Mouse (Mus musculus) hindbrain, embryonic 10.5 days (tissue): ENCODE results near the gene Fam120a. TPM values are rescaled to one million over a fixed set of nuclear protein-coding genes. Genes with fewer than 3 reads are reported as not detected.

Source experiments
- DNase-seq: peaks from one replicate; pipeline ENCODE4 v3.0.0-alpha.2; 2017; ENCODE audit warnings: low spot score
- H3K27ac ChIP-seq: fragments of 300-500 bp; sonication (generic); 2 replicates; pipeline ENCODE4 v1.5.1; 2016; ENCODE audit warnings: mild to moderate bottlenecking, moderate library complexity
- H3K27me3 ChIP-seq: fragments of 300-500 bp; sonication (generic); 2 replicates; pipeline ENCODE4 v1.6.1; 2016; ENCODE audit warnings: mild to moderate bottlenecking; ENCODE audit not compliant: poor library complexity, insufficient read depth, severe bottlenecking
- H3K36me3 ChIP-seq: fragments of 300-500 bp; sonication (generic); 2 replicates; pipeline ENCODE4 v1.6.1; 2016; ENCODE audit warnings: mild to moderate bottlenecking, moderate library complexity
- H3K4me1 ChIP-seq: fragments of 300-500 bp; sonication (generic); replicated peaks from 2 replicates; pipeline ENCODE4 v1.6.1; 2016; ENCODE audit warnings: mild to moderate bottlenecking
- H3K4me3 ChIP-seq: fragments of 300-500 bp; sonication (generic); 2 replicates; pipeline ENCODE4 v1.5.1; 2016; ENCODE audit warnings: mild to moderate bottlenecking, moderate library complexity
- H3K9me3 ChIP-seq: fragments of 300-500 bp; sonication (generic); 2 replicates; pipeline ENCODE4 v1.6.1; 2016; ENCODE audit warnings: mild to moderate bottlenecking, moderate library complexity
- WGBS: fragments of 180-500 bp; shearing (Covaris S2); methylation state at CpG from one replicate; pipeline ENCODE4 v1.1.7; 2016; 5-methylcytosine and 5-hydroxymethylcytosine counted together
- polyA plus RNA-seq: library from polyadenylated mRNA; unstranded; fragments of >200 nt; fragmentation: Nextera tagmentation; extraction: Ambion mirVana; gene quantifications from 2 replicates; pipeline ENCODE4 v1.2.1, GENCODE M21; 2016

Gene Fam120a
- polyA plus RNA-seq, 1 experiment from 2014 or later, result 11.9 TPM

DNA sequence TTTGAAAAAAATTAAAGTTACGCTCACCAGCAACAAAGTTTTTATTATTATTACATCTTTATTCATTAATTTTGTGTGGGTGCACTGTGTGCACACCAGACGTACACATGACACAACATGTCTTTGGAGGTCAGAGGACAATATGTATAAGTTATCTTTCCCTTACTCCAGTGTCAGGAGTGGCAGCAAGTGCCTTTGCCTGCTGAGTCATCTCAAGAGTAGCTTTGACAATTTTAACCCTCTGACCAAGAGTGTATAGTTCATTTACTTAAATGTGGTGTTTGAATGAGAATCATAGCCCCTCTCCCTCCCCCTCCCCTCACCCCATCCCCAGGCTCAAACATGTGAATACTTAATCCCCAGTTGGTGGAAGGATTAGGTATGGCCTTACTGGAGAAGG is 40.2 kb downstream of the Fam120a start:
- Histone ChIP-seq H3K36me3 (peaks cover 75% of the 10 kb centered on the region), H3K27ac (no peak overlapping the region), H3K4me3 (no peak overlapping the region), H3K9me3 (no peaks in the 10 kb centered on the region), H3K4me1 (no peaks in the 10 kb centered on the region), H3K27me3 (no peaks in the 10 kb centered on the region)
- 92% methylated on average over 2 of the region's 2 CpGs for WGBS
- no peak for DNase-seq

GRCm38 (mm10) chr13:48922712-48923111 is 45.1 kb downstream of the Fam120a start:
- Histone ChIP-seq H3K27ac (no peak overlapping the region), H3K4me1 (no peaks in the 10 kb centered on the region), H3K36me3 (peaks cover 71% of the 10 kb centered on the region), H3K9me3 (no peaks in the 10 kb centered on the region), H3K27me3 (no peaks in the 10 kb centered on the region), H3K4me3 (no peak overlapping the region)
- WGBS, result 85% methylated on average over 2 of the region's 2 CpGs
- DNase-seq, result no peak

GRCm38 (mm10) chr13:48921256-48921655 is 46.6 kb downstream of the Fam120a start:
- H3K27me3 ChIP-seq, result no peaks in the 10 kb centered on the region
- no peak overlapping the region for H3K27ac ChIP-seq
- H3K9me3 ChIP-seq, result no peaks in the 10 kb centered on the region
- H3K36me3 ChIP-seq, result peaks cover 71% of the 10 kb centered on the region
- WGBS, result 93% methylated on average over 1 of the region's 1 CpGs
- DNase-seq, result no peak
- no peaks in the 10 kb centered on the region for H3K4me1 ChIP-seq
- H3K4me3 ChIP-seq, result no peak overlapping the region

- H3K27ac ChIP-seq, result no peak overlapping the region
- H3K9me3 ChIP-seq, result no peaks in the 10 kb centered on the region
- 94% methylated on average over 7 of the region's 7 CpGs for WGBS
- no peak for DNase-seq
- peaks cover 82% of the 10 kb centered on the region for H3K36me3 ChIP-seq
- H3K4me3 ChIP-seq, result no peak overlapping the region
- H3K4me1 ChIP-seq, result no peaks in the 10 kb centered on the region
- H3K27me3 ChIP-seq, result no peaks in the 10 kb centered on the region
Measured at GRCm38 (mm10) chr13:48919756-48920415, 47.9 kb downstream of the Fam120a start.

GRCm38 (mm10) chr13:48917113-48917599 is 50.7 kb downstream of the Fam120a start:
- 97% methylated on average over 3 of the region's 3 CpGs for WGBS
- no peak overlapping the region for H3K4me3 ChIP-seq
- no peak for DNase-seq
- no peaks in the 10 kb centered on the region for H3K9me3 ChIP-seq
- H3K4me1 ChIP-seq, result no peaks in the 10 kb centered on the region
- H3K36me3 ChIP-seq, result peaks cover 91% of the 10 kb centered on the region
- H3K27ac ChIP-seq, result no peak overlapping the region
- H3K27me3 ChIP-seq, result no peaks in the 10 kb centered on the region

DNA sequence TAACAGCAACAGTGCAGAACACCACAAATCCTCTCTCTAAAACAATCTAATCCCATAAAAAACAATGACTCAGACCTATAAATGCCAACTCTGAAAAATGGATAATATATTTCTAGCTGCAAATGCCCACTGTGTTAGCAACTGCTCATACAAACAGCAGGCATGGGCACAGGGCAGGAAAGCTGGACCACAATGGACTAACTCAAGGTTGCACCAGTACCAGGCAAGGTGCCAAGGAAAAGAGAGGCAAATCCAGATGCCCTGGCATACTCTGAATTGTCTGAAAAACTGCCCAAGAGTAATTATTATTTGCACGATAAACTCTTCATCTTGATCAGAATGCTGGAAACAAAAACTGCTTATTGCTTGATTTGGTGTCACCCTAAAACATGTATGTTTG is 54.1 kb downstream of the Fam120a start:
- Histone ChIP-seq H3K27me3 (no peaks in the 10 kb centered on the region), H3K9me3 (no peaks in the 10 kb centered on the region), H3K4me1 (no peaks in the 10 kb centered on the region), H3K27ac (no peak overlapping the region), H3K36me3 (peaks cover 91% of the 10 kb centered on the region), H3K4me3 (no peak overlapping the region)
- WGBS, result 97% methylated on average over 1 of the region's 1 CpGs
- no peak for DNase-seq

GRCm38 (mm10) chr13:48913141-48913540 is 54.7 kb downstream of the Fam120a start:
- Histone ChIP-seq H3K4me3 (no peak overlapping the region), H3K27ac (no peak overlapping the region), H3K36me3 (peaks cover 96% of the 10 kb centered on the region), H3K27me3 (no peaks in the 10 kb centered on the region), H3K9me3 (no peaks in the 10 kb centered on the region), H3K4me1 (no peaks in the 10 kb centered on the region)
- 90% methylated on average over 3 of the region's 3 CpGs for WGBS
- DNase-seq, result no peak

GRCm38 (mm10) chr13:48911426-48911825 is 56.4 kb downstream of the Fam120a start:
- H3K36me3 ChIP-seq, result peaks cover 94% of the 10 kb centered on the region
- WGBS, result 92% methylated on average over 7 of the region's 7 CpGs
- no peak overlapping the region for H3K4me3 ChIP-seq
- H3K9me3 ChIP-seq, result no peaks in the 10 kb centered on the region
- H3K27me3 ChIP-seq, result no peaks in the 10 kb centered on the region
- H3K4me1 ChIP-seq, result no peaks in the 10 kb centered on the region
- H3K27ac ChIP-seq, result no peak overlapping the region
- DNase-seq, result no peak

DNA sequence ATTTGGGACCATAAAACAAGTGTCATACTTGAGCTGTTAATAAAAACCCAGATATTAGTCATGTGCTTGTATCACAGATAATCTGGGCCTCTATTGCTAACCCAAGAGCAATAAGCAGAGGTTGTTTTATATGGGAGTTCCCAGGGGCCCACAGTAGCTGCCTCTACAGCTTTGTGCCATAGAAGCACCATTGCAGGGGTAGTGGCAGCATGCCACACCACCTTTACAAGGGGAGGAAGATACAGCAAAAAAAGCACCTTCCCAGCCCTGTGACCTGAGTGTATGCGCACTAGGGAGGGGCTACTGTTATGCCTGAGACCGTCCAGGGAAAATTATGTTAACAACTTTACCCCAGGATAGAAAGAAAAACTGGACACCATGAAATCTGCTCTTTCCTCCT is 62.4 kb downstream of the Fam120a start:
- H3K36me3 ChIP-seq, result peaks cover 90% of the 10 kb centered on the region
- WGBS, result 95% methylated on average over 2 of the region's 2 CpGs

GRCm38 (mm10) chr13:48895376-48895775 is 72.4 kb downstream of the Fam120a start:
- H3K4me1 ChIP-seq, result no peaks in the 10 kb centered on the region
- H3K27ac ChIP-seq, result no peak overlapping the region
- WGBS, result 88% methylated on average over 5 of the region's 5 CpGs
- no peak overlapping the region for H3K4me3 ChIP-seq
- H3K9me3 ChIP-seq, result no peaks in the 10 kb centered on the region
- DNase-seq, result no peak
- H3K36me3 ChIP-seq, result peaks cover 94% of the 10 kb centered on the region
- H3K27me3 ChIP-seq, result no peaks in the 10 kb centered on the region

More for the DNA sequence above, 62.4 kb downstream of the Fam120a start:
- no peaks in the 10 kb centered on the region for H3K27me3 ChIP-seq
- DNase-seq, result no peak
- no peak overlapping the region for H3K27ac ChIP-seq
- H3K9me3 ChIP-seq, result no peaks in the 10 kb centered on the region
- no peaks in the 10 kb centered on the region for H3K4me1 ChIP-seq
- H3K4me3 ChIP-seq, result no peak overlapping the region

GRCm38 (mm10) chr13:48890260-48890960 is 77.4 kb downstream of the Fam120a start:
- Histone ChIP-seq H3K4me3 (no peak overlapping the region), H3K4me1 (no peaks in the 10 kb centered on the region), H3K36me3 (peaks cover 96% of the 10 kb centered on the region), H3K27me3 (no peaks in the 10 kb centered on the region), H3K9me3 (no peaks in the 10 kb centered on the region), H3K27ac (no peak overlapping the region)
- no peak for DNase-seq
- WGBS, result 91% methylated on average over 4 of the region's 4 CpGs

DNA sequence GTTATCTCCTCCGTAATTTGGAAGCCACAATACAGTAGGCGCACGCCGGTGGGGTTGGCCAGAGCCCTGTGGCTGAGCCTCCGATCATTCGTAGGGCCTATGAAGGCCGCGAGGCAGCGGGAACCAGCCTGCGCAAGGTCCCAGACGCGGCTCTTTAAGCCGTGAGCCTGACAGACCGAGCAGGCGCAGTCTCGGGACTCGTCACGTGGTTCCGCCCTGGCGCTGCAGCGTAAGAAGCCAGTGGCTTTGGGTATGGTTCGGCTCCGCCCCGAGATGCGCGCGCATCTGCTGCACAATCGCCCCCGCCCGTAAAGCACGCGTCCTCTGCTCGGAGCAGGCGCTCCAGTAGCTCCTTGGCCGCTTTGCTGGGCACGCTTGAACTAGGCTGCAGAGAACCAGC is 89.3 kb downstream of the Fam120a start:
- Histone ChIP-seq H3K36me3 (peaks cover 53% of the 10 kb centered on the region), H3K27me3 (no peaks in the 10 kb centered on the region), H3K27ac (peak overlapping the region; percentile 95), H3K4me1 (peaks cover 9% of the 10 kb centered on the region), H3K9me3 (no peaks in the 10 kb centered on the region), H3K4me3 (peak overlapping the region; percentile 55)
- under 1% methylated on average over 36 of the region's 36 CpGs for WGBS
- DNase-seq, result peak; percentile 98

DNA sequence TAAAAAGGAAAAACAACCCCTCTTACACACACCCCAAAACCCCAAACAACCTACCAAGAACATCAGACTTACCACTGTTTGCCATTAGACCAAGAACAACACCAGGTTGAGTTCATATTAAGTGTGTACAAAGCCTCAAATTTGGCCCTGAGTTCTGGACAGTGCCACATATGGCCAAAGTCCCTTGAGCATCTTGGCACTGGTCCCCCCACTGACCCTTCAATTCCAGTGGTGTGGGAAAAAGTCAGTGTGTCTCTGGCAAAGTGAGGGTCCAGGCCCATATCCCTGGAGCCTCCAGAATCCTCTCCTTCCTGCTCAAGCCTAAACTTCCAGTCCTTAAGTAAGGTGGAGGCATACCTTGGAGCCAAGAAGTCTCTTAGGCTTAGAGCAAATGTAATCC is 90.0 kb downstream of the Fam120a start:
- Histone ChIP-seq H3K9me3 (no peaks in the 10 kb centered on the region), H3K27me3 (no peaks in the 10 kb centered on the region), H3K4me1 (peaks cover 9% of the 10 kb centered on the region), H3K36me3 (peaks cover 53% of the 10 kb centered on the region), H3K27ac (peak overlapping the region; percentile 95), H3K4me3 (peak overlapping the region; percentile 55)
- DNase-seq, result no peak
